Mouse (Mus musculus): ENCODE measurements at regions not wholly inside any gene's neighbourhood (a gene's known extent, or its start where the extent isn't known, plus 50 kb on each side); places are given as distances from the start of the nearest gene placed in this dataset.

GRCm38 (mm10) chr3:31464260-31464659 lies 154.1 kb upstream of the Slc7a14 start:
- Histone ChIP-seq H3K4me2 (ENCODE audit: low read depth, low read length) (no peak overlapping the region), H3K4me3 (ENCODE audit: low read depth, low read length) (no peak overlapping the region), H3K27ac (replicated peaks; ENCODE audit: low read depth, low read length) (no peak overlapping the region), H3K36me3 (replicated peaks; ENCODE audit: control insufficient read depth, insufficient read depth, low read depth, low read length) (no peaks in the 10 kb centered on the region), H3K4me1 (ENCODE audit: control insufficient read depth, insufficient read depth, low read length) (no peaks in the 10 kb centered on the region), H3K27me3 (ENCODE audit: control insufficient read depth, insufficient read depth, low read length) (no peaks in the 10 kb centered on the region), H3K9ac (replicated peaks; ENCODE audit: low read length) (no peak overlapping the region), H3K9me3 (replicated peaks; ENCODE audit: control insufficient read depth, low read length) (no peaks in the 10 kb centered on the region)
- no peak for ATAC-seq (replicated peaks; ENCODE audit: insufficient number of reproducible peaks, low FRiP score, low TSS enrichment, low read depth)
- DNase-seq (ENCODE audit: low spot score): no peak
- 78% methylated on average over 4 of the region's 4 CpGs for WGBS

- no peaks in the 10 kb centered on the region for H3K9me3 ChIP-seq (replicated peaks; ENCODE audit: control insufficient read depth, low read length)
- no peaks in the 10 kb centered on the region for H3K4me1 ChIP-seq (ENCODE audit: control insufficient read depth, insufficient read depth, low read length)
Observed at GRCm38 (mm10) chr3:31459456-31459855, 149.3 kb upstream of the Slc7a14 start.

GRCm38 (mm10) chr3:31457938-31458337 lies 147.8 kb upstream of the Slc7a14 start:
- H3K36me3 ChIP-seq (replicated peaks; ENCODE audit: control insufficient read depth, insufficient read depth, low read depth, low read length): no peaks in the 10 kb centered on the region
- no peak overlapping the region for H3K27ac ChIP-seq (replicated peaks; ENCODE audit: low read depth, low read length)
- no peak overlapping the region for H3K4me3 ChIP-seq (ENCODE audit: low read depth, low read length)
- DNase-seq (ENCODE audit: low spot score) (no peak), ATAC-seq (replicated peaks; ENCODE audit: insufficient number of reproducible peaks, low FRiP score, low TSS enrichment, low read depth) (no peak)
- H3K4me2 ChIP-seq (ENCODE audit: low read depth, low read length): no peak overlapping the region
- WGBS: 69% methylated on average over 3 of the region's 4 CpGs
- H3K9me3 ChIP-seq (replicated peaks; ENCODE audit: control insufficient read depth, low read length): no peaks in the 10 kb centered on the region
- no peaks in the 10 kb centered on the region for H3K27me3 ChIP-seq (ENCODE audit: control insufficient read depth, insufficient read depth, low read length)
- H3K4me1 ChIP-seq (ENCODE audit: control insufficient read depth, insufficient read depth, low read length): no peaks in the 10 kb centered on the region
- no peak overlapping the region for H3K9ac ChIP-seq (replicated peaks; ENCODE audit: low read length)

More at GRCm38 (mm10) chr3:31459456-31459855, 149.3 kb upstream of the Slc7a14 start:
- Histone ChIP-seq H3K27me3 (ENCODE audit: control insufficient read depth, insufficient read depth, low read length) (no peaks in the 10 kb centered on the region), H3K4me2 (ENCODE audit: low read depth, low read length) (no peak overlapping the region), H3K36me3 (replicated peaks; ENCODE audit: control insufficient read depth, insufficient read depth, low read depth, low read length) (no peaks in the 10 kb centered on the region), H3K9ac (replicated peaks; ENCODE audit: low read length) (no peak overlapping the region), H3K4me3 (ENCODE audit: low read depth, low read length) (no peak overlapping the region), H3K27ac (replicated peaks; ENCODE audit: low read depth, low read length) (no peak overlapping the region)
- 56% methylated on average over 5 of the region's 5 CpGs for WGBS
- DNase-seq (ENCODE audit: low spot score) (peak; percentile 50), ATAC-seq (replicated peaks; ENCODE audit: insufficient number of reproducible peaks, low FRiP score, low TSS enrichment, low read depth) (no peak)

GRCm38 (mm10) chr3:31455031-31455430 lies 144.9 kb upstream of the Slc7a14 start:
- H3K4me2 ChIP-seq (ENCODE audit: low read depth, low read length): no peak overlapping the region
- H3K9ac ChIP-seq (replicated peaks; ENCODE audit: low read length): no peak overlapping the region
- no peak overlapping the region for H3K4me3 ChIP-seq (ENCODE audit: low read depth, low read length)
- H3K27ac ChIP-seq (replicated peaks; ENCODE audit: low read depth, low read length): no peak overlapping the region
- 81% methylated on average over 5 of the region's 5 CpGs for WGBS
- no peaks in the 10 kb centered on the region for H3K36me3 ChIP-seq (replicated peaks; ENCODE audit: control insufficient read depth, insufficient read depth, low read depth, low read length)
- DNase-seq (ENCODE audit: low spot score) (no peak), ATAC-seq (replicated peaks; ENCODE audit: insufficient number of reproducible peaks, low FRiP score, low TSS enrichment, low read depth) (no peak)
- H3K27me3 ChIP-seq (ENCODE audit: control insufficient read depth, insufficient read depth, low read length): no peaks in the 10 kb centered on the region
- no peaks in the 10 kb centered on the region for H3K9me3 ChIP-seq (replicated peaks; ENCODE audit: control insufficient read depth, low read length)
- H3K4me1 ChIP-seq (ENCODE audit: control insufficient read depth, insufficient read depth, low read length): no peaks in the 10 kb centered on the region

GRCm38 (mm10) chr3:31444861-31445260 lies 134.7 kb upstream of the Slc7a14 start:
- WGBS: 90% methylated on average over 1 of the region's 1 CpGs
- Histone ChIP-seq H3K4me2 (ENCODE audit: low read depth, low read length) (no peak overlapping the region), H3K4me3 (ENCODE audit: low read depth, low read length) (no peak overlapping the region), H3K36me3 (replicated peaks; ENCODE audit: control insufficient read depth, insufficient read depth, low read depth, low read length) (no peaks in the 10 kb centered on the region), H3K4me1 (ENCODE audit: control insufficient read depth, insufficient read depth, low read length) (no peaks in the 10 kb centered on the region), H3K9me3 (replicated peaks; ENCODE audit: control insufficient read depth, low read length) (no peaks in the 10 kb centered on the region), H3K27me3 (ENCODE audit: control insufficient read depth, insufficient read depth, low read length) (no peaks in the 10 kb centered on the region), H3K27ac (replicated peaks; ENCODE audit: low read depth, low read length) (no peak overlapping the region), H3K9ac (replicated peaks; ENCODE audit: low read length) (no peak overlapping the region)
- ATAC-seq (replicated peaks; ENCODE audit: insufficient number of reproducible peaks, low FRiP score, low TSS enrichment, low read depth) (no peak), DNase-seq (ENCODE audit: low spot score) (no peak)

GRCm38 (mm10) chr3:31444311-31444710 lies 134.1 kb upstream of the Slc7a14 start:
- 80% methylated on average over 7 of the region's 7 CpGs for WGBS

GRCm38 (mm10) chr3:31443894-31444293 lies 133.7 kb upstream of the Slc7a14 start:
- Histone ChIP-seq H3K4me2 (ENCODE audit: low read depth, low read length) (no peak overlapping the region), H3K9ac (replicated peaks; ENCODE audit: low read length) (no peak overlapping the region), H3K36me3 (replicated peaks; ENCODE audit: control insufficient read depth, insufficient read depth, low read depth, low read length) (no peaks in the 10 kb centered on the region), H3K4me1 (ENCODE audit: control insufficient read depth, insufficient read depth, low read length) (no peaks in the 10 kb centered on the region), H3K4me3 (ENCODE audit: low read depth, low read length) (no peak overlapping the region), H3K9me3 (replicated peaks; ENCODE audit: control insufficient read depth, low read length) (no peaks in the 10 kb centered on the region), H3K27me3 (ENCODE audit: control insufficient read depth, insufficient read depth, low read length) (no peaks in the 10 kb centered on the region), H3K27ac (replicated peaks; ENCODE audit: low read depth, low read length) (no peak overlapping the region)
- DNase-seq (ENCODE audit: low spot score): no peak
- 84% methylated on average over 5 of the region's 5 CpGs for WGBS
- ATAC-seq (replicated peaks; ENCODE audit: insufficient number of reproducible peaks, low FRiP score, low TSS enrichment, low read depth): no peak

More at GRCm38 (mm10) chr3:31444311-31444710, 134.1 kb upstream of the Slc7a14 start:
- no peak overlapping the region for H3K9ac ChIP-seq (replicated peaks; ENCODE audit: low read length)
- DNase-seq (ENCODE audit: low spot score): no peak
- H3K4me3 ChIP-seq (ENCODE audit: low read depth, low read length): no peak overlapping the region
- H3K27me3 ChIP-seq (ENCODE audit: control insufficient read depth, insufficient read depth, low read length): no peaks in the 10 kb centered on the region
- no peaks in the 10 kb centered on the region for H3K4me1 ChIP-seq (ENCODE audit: control insufficient read depth, insufficient read depth, low read length)
- no peak overlapping the region for H3K4me2 ChIP-seq (ENCODE audit: low read depth, low read length)
- H3K9me3 ChIP-seq (replicated peaks; ENCODE audit: control insufficient read depth, low read length): no peaks in the 10 kb centered on the region
- no peaks in the 10 kb centered on the region for H3K36me3 ChIP-seq (replicated peaks; ENCODE audit: control insufficient read depth, insufficient read depth, low read depth, low read length)
- H3K27ac ChIP-seq (replicated peaks; ENCODE audit: low read depth, low read length): no peak overlapping the region
- ATAC-seq (replicated peaks; ENCODE audit: insufficient number of reproducible peaks, low FRiP score, low TSS enrichment, low read depth): no peak

GRCm38 (mm10) chr3:31440282-31440681 lies 130.1 kb upstream of the Slc7a14 start:
- H3K27ac ChIP-seq (replicated peaks; ENCODE audit: low read depth, low read length): no peak overlapping the region
- no peaks in the 10 kb centered on the region for H3K27me3 ChIP-seq (ENCODE audit: control insufficient read depth, insufficient read depth, low read length)
- ATAC-seq (replicated peaks; ENCODE audit: insufficient number of reproducible peaks, low FRiP score, low TSS enrichment, low read depth) (no peak), DNase-seq (ENCODE audit: low spot score) (no peak)
- no peaks in the 10 kb centered on the region for H3K9me3 ChIP-seq (replicated peaks; ENCODE audit: control insufficient read depth, low read length)
- no peak overlapping the region for H3K9ac ChIP-seq (replicated peaks; ENCODE audit: low read length)
- no peak overlapping the region for H3K4me2 ChIP-seq (ENCODE audit: low read depth, low read length)
- WGBS: 83% methylated on average over 2 of the region's 2 CpGs
- H3K4me1 ChIP-seq (ENCODE audit: control insufficient read depth, insufficient read depth, low read length): no peaks in the 10 kb centered on the region
- no peak overlapping the region for H3K4me3 ChIP-seq (ENCODE audit: low read depth, low read length)
- no peaks in the 10 kb centered on the region for H3K36me3 ChIP-seq (replicated peaks; ENCODE audit: control insufficient read depth, insufficient read depth, low read depth, low read length)

Measured in embryonic facial prominence, embryonic 11.5 days (tissue).